In the genomic region with DNA sequence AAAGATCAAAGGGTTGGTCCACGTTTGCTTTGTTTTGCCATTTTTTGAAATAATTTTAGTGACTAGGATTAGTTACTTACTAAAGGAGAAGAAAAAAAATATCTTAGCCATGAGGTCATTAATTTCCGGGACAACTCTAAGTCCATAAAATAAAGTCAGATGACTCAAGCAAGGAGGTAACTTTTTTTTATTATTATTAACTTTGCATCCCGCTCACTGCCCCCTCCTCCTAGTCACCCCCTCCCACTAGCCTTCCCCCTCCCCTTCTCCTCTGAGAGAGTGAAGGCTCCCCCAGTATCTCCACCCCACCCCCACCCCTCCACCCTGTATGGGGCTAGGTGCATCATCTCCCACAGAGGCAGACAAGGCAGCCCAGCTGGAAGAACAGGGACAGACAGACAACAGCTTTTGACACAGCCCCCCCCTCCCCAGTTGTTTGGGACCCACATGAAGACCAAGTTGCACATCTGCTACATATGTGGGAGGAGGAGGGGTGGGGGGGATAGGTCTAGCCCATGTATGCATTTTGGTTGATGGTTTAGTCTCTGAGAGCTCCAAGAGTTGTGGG, we compare ENCODE assay signal across 8 mouse cellular contexts. TPM values are rescaled to one million over a fixed set of nuclear protein-coding genes. Genes with fewer than 3 reads are reported as not detected.
A peak's percentile ranks its signal among the peaks of the same experiment; 100 is the strongest.
DNase-seq lines count a peak whose midpoint lies in the region; ATAC-seq and TF ChIP-seq lines count a peak whose summit lies in the region.
"Had no signal": no experiment of that assay in that cellular context is flagged by ENCODE, and none has a peak within 500 bp of the region (broad histone marks: within the 10 kb centered on the region; RNA-seq: fewer than 3 reads in every experiment).

No protein-coding gene starts in this region.

- in situ Hi-C loops in CH12.LX (cut with MboI; ENCODE audit: low pct_ligation_motif_present, low pct_unique_long_range_greater_than_20kb, low sequenced_read_pairs) = loop anchor here (5.0 kb wide), 1 partner anchor 42 kb away; no protein-coding TSS in a partner anchor

- H3K9me3 ChIP-seq in kidney, embryonic 14.5 days (ENCODE audit: control insufficient read depth, low read length) = no peaks in the 10 kb centered on the region
- H3K9me3 ChIP-seq in CH12.LX (replicated peaks; ENCODE audit: low read length) = no peaks in the 10 kb centered on the region
- H3K9me3 ChIP-seq in liver, embryonic 11.5 days (ENCODE audit: control insufficient read depth, low read length) = no peaks in the 10 kb centered on the region

- peak overlapping the region; percentile 59; the same call in 1 of the 2 replicates for H3K27ac ChIP-seq in kidney, embryonic 14.5 days (ENCODE audit: low read depth, low read length)
- no peak overlapping the region for H3K27ac ChIP-seq in CH12.LX (ENCODE audit: insufficient read depth, low read depth)
- H3K27ac ChIP-seq in bone marrow, adult 2 months (ENCODE audit: control insufficient read depth, insufficient read depth, low read depth, low read length, poor library complexity) = no peak overlapping the region
- H3K27ac ChIP-seq in liver, embryonic 11.5 days (ENCODE audit: low read depth, low read length) = peak overlapping the region; percentile 98

- H3K4me1 ChIP-seq in kidney, embryonic 14.5 days (ENCODE audit: control insufficient read depth, insufficient read depth, low read length) = peaks cover 13% of the 10 kb centered on the region
- peaks cover 31 to 51% of the 10 kb centered on the region in 2 experiments for H3K4me1 ChIP-seq in CH12.LX (ENCODE audit: control insufficient read depth in 1 of 2, insufficient read depth in 2 of 2)
- H3K4me1 ChIP-seq in bone marrow, adult 2 months (ENCODE audit: control insufficient read depth, insufficient read depth, low read length) = peaks cover 25% of the 10 kb centered on the region
- peaks cover 65% of the 10 kb centered on the region for H3K4me1 ChIP-seq in liver, embryonic 11.5 days (replicated peaks; ENCODE audit: control insufficient read depth, insufficient read depth, low read length)

- no peak for TF ChIP-seq RAD21 in CH12.LX (IDR thresholded peaks at IDR 0.05; ENCODE audit: low read depth, low read length)

- TF ChIP-seq CTCF in CH12.LX (conservative IDR thresholded peaks at IDR 0.05 in 1 of 2, IDR thresholded peaks at IDR 0.05 in 1 of 2; ENCODE audit: low read depth in 2 of 2, low read length in 2 of 2) = no peak
- TF ChIP-seq CTCF in bone marrow, adult 2 months (IDR thresholded peaks at IDR 0.05; ENCODE audit: control insufficient read depth, insufficient read depth, low read length) = no peak

- no peaks in the 10 kb centered on the region for H3K36me3 ChIP-seq in kidney, embryonic 14.5 days (ENCODE audit: control insufficient read depth, insufficient read depth, low read length)
- peaks cover 0 to 20% of the 10 kb centered on the region in 2 experiments for H3K36me3 ChIP-seq in CH12.LX (replicated peaks in 1 of 2; ENCODE audit: control insufficient read depth in 1 of 2, insufficient read depth in 1 of 2, low read length in 1 of 2)
- no peaks in the 10 kb centered on the region; the same call in 1 of the 2 replicates for H3K36me3 ChIP-seq in liver, embryonic 11.5 days (ENCODE audit: control insufficient read depth, insufficient read depth, low read length)

- DNase-seq in kidney, adult 11 months = no peak
- DNase-seq in CH12.LX (ENCODE audit: extremely low read depth) = no peak
- no peak for DNase-seq in liver, embryonic 11.5 days (ENCODE audit: low spot score)
- no peak for DNase-seq in layer of hippocampus, adult 8-10 months (ENCODE audit: low spot score in 2 of 2)
- no peak for DNase-seq in adrenal gland, postnatal 4 days (ENCODE audit: low spot score in 2 of 2)
- DNase-seq: cerebellum, adult 11 months had no signal

- no peaks in the 10 kb centered on the region for H3K27me3 ChIP-seq in kidney, embryonic 14.5 days (ENCODE audit: control insufficient read depth, insufficient read depth, low read length)
- H3K27me3 ChIP-seq in CH12.LX (replicated peaks) = no peaks in the 10 kb centered on the region
- no peaks in the 10 kb centered on the region for H3K27me3 ChIP-seq in liver, embryonic 11.5 days (replicated peaks; ENCODE audit: control insufficient read depth, insufficient read depth, low read length)

- TF ChIP-seq POLR2A in CH12.LX (IDR thresholded peaks at IDR 0.05; ENCODE audit: low read depth, low read length) = no peak
- TF ChIP-seq POLR2A in bone marrow, adult 2 months (IDR thresholded peaks at IDR 0.05; ENCODE audit: borderline replicate concordance, control insufficient read depth, low read depth, low read length) = no peak

- no peak overlapping the region for H3K9ac ChIP-seq in kidney, embryonic 14.5 days (ENCODE audit: low read depth, low read length)
- peak overlapping the region; percentile 89 for H3K9ac ChIP-seq in CH12.LX (ENCODE audit: insufficient read depth, low read depth)
- H3K9ac ChIP-seq in liver, embryonic 11.5 days (ENCODE audit: low read depth, low read length) = peak overlapping the region; percentile 84

- no peak overlapping the region for H3K4me3 ChIP-seq in kidney, embryonic 14.5 days (ENCODE audit: low read length)
- peak overlapping the region; percentile 82 to 88 (median 83) for H3K4me3 ChIP-seq in CH12.LX (replicated peaks in 1 of 3; ENCODE audit: low read depth in 2 of 3, low read length in 2 of 3, poor library complexity in 1 of 3)
- peak overlapping the region; percentile 78 for H3K4me3 ChIP-seq in bone marrow, adult 2 months (replicated peaks; ENCODE audit: control insufficient read depth, low read depth, low read length)
- peak overlapping the region; percentile 68 for H3K4me3 ChIP-seq in liver, embryonic 11.5 days (ENCODE audit: low read depth, low read length)

- 0 out of 2 replicates have a peak, but pooled peaks have one; percentile 11 for ATAC-seq in kidney, embryonic 14.5 days (ENCODE audit: low FRiP score, low TSS enrichment)
- ATAC-seq in liver, embryonic 11.5 days (replicated peaks; ENCODE audit: low FRiP score) = no peak

- H3K79me2 ChIP-seq in CH12.LX (replicated peaks; ENCODE audit: control insufficient read depth, extremely low read depth, insufficient read depth, poor library complexity, severe bottlenecking) = peaks cover 37% of the 10 kb centered on the region

- peak overlapping the region; percentile 23; the same call in 1 of the 2 replicates for H3K4me2 ChIP-seq in kidney, embryonic 14.5 days (replicated peaks; ENCODE audit: low read depth, low read length)
- H3K4me2 ChIP-seq in CH12.LX (ENCODE audit: insufficient read depth, low read depth, poor library complexity, severe bottlenecking) = peak overlapping the region; percentile 74
- H3K4me2 ChIP-seq in liver, embryonic 11.5 days = peak overlapping the region; percentile 91

- TF ChIP-seq EP300 in CH12.LX (IDR thresholded peaks at IDR 0.05; ENCODE audit: low read length) = no peak

- dilution Hi-C loops in CH12.LX (cut with MboI; ENCODE audit: extremely low pct_ligation_motif_present, extremely low pct_unique_long_range_greater_than_20kb, low sequenced_read_pairs) = no loop called here

- 39% methylated on average over 3 of the region's 3 CpGs for WGBS in kidney, embryonic 14.5 days
- WGBS in bone marrow, adult 2 months = 13% methylated on average over 3 of the region's 3 CpGs
- WGBS in liver, embryonic 11.5 days = 32% methylated on average over 3 of the region's 3 CpGs

TF ChIP-seq in CH12.LX, 34 proteins besides CTCF, POLR2A, EP300 and RAD21 (continues in another document):
- TF ChIP-seq PAX5 (IDR thresholded peaks at IDR 0.05; ENCODE audit: low read length) = no peak
- no peak for TF ChIP-seq CHD2 (IDR thresholded peaks at IDR 0.05; ENCODE audit: low read length)
- TF ChIP-seq NELFE (IDR thresholded peaks at IDR 0.05; ENCODE audit: low read depth, low read length) = no peak
- TF ChIP-seq JUN (IDR thresholded peaks at IDR 0.05; ENCODE audit: insufficient read depth, low read depth, low read length) = no peak
- no peak for TF ChIP-seq JUND (conservative IDR thresholded peaks at IDR 0.05; ENCODE audit: low read depth, low read length)
- TF ChIP-seq ZKSCAN1 (IDR thresholded peaks at IDR 0.05; ENCODE audit: borderline replicate concordance, low read depth, low read length) = no peak
- no peak for TF ChIP-seq RCOR1 (conservative IDR thresholded peaks at IDR 0.05; ENCODE audit: low read depth, low read length)
- no peak for TF ChIP-seq USF2 (conservative IDR thresholded peaks at IDR 0.05; ENCODE audit: low read depth, low read length)
- no peak for TF ChIP-seq NRF1 (IDR thresholded peaks at IDR 0.05; ENCODE audit: low read depth, low read length)
- no peak for TF ChIP-seq MAZ (IDR thresholded peaks at IDR 0.05; ENCODE audit: low read depth, low read length)
- no peak for TF ChIP-seq ETS1 (conservative IDR thresholded peaks at IDR 0.05; ENCODE audit: low read depth, low read length)
- TF ChIP-seq TCF12 (IDR thresholded peaks at IDR 0.05; ENCODE audit: low read depth, low read length) = no peak
- TF ChIP-seq IRF4 (IDR thresholded peaks at IDR 0.05; ENCODE audit: low read depth, low read length) = no peak
- TF ChIP-seq HCFC1 (IDR thresholded peaks at IDR 0.05; ENCODE audit: low read depth, low read length) = no peak
- TF ChIP-seq GABPA (IDR thresholded peaks at IDR 0.05; ENCODE audit: insufficient replicate concordance, low read depth, low read length) = no peak
- TF ChIP-seq ZNF384 (IDR thresholded peaks at IDR 0.05; ENCODE audit: low read depth, low read length) = no peak

RNA-seq across cellular contexts. Expression of a gene that starts 15.0 kb away (rescaled TPM):
- polyA plus RNA-seq in kidney, embryonic 14.5 days (2014; fragmentation: Nextera tagmentation; extraction: Ambion mirVana) = 11.7 and 16.3 TPM in 2 replicates
- total RNA-seq in CH12.LX (2012; rRNA removed) (17.4 and 18.6 TPM in 2 replicates), CH12.LX (2014; rRNA removed) (7.2 and 8.3 TPM in 2 replicates)
- 34.6 and 35.0 TPM in 2 replicates for polyA plus RNA-seq in CH12.LX (2012; ENCODE audit: insufficient read length, low read depth)
- 31.0 and 47.6 TPM in 2 replicates for polyA plus RNA-seq in bone marrow, adult 2 months (2011; ENCODE audit: insufficient read depth, insufficient read length, low replicate concordance, missing spikeins)
- 69.3 and 73.6 TPM in 2 replicates for polyA plus RNA-seq in liver, embryonic 11.5 days (2014; fragmentation: Nextera tagmentation; extraction: Ambion mirVana)
- 10 to 100 TPM; 55.8 to 65.4 (median 61.2) TPM for total RNA-seq in layer of hippocampus, adult 8-10 months (2022)
- total RNA-seq in adrenal gland, postnatal 4 days (2021) = 10 to 100 TPM; 39.3 to 39.5 TPM

RNA-seq across cellular contexts. Expression of a gene that starts 19.1 kb away (rescaled TPM):
- polyA plus RNA-seq in kidney, embryonic 14.5 days (2014; fragmentation: Nextera tagmentation; extraction: Ambion mirVana) = 49.2 and 70.7 TPM in 2 replicates
- total RNA-seq in CH12.LX (2012; rRNA removed) = 54.2 and 64.9 TPM in 2 replicates
- 68.1 and 70.9 TPM in 2 replicates for total RNA-seq in CH12.LX (2014; rRNA removed)
- 103 and 134 TPM in 2 replicates for polyA plus RNA-seq in CH12.LX (2012; ENCODE audit: insufficient read length, low read depth)
- polyA plus RNA-seq in bone marrow, adult 2 months (2011; ENCODE audit: insufficient read depth, insufficient read length, low replicate concordance, missing spikeins) = 40.4 and 57.7 TPM in 2 replicates
- 37.8 and 41.9 TPM in 2 replicates for polyA plus RNA-seq in liver, embryonic 11.5 days (2014; fragmentation: Nextera tagmentation; extraction: Ambion mirVana)
- total RNA-seq in layer of hippocampus, adult 8-10 months (2022) = 100 to 1,000 TPM; 110 to 124 (median 116) TPM
- total RNA-seq in adrenal gland, postnatal 4 days (2021) = 100 to 1,000 TPM in 1 of 2 experiments, 10 to 100 TPM in 1; 97.0 to 108 TPM

Comparison
In these comparisons a context has a peak if more than half of its experiments do, and no peak if none do; other contexts are left out.
1. H3K27ac ChIP-seq: peak in kidney, embryonic 14.5 days (single experiment) and liver, embryonic 11.5 days (single experiment); none in CH12.LX (single experiment) and bone marrow, adult 2 months (single experiment).
2. H3K4me2 ChIP-seq: peak in every context shown above with its lines; median percentile 91 in liver, embryonic 11.5 days; 74 in CH12.LX; 23 in kidney, embryonic 14.5 days.